Mouse (Mus musculus) heart, adult 2 months (tissue): ENCODE data around the gene Txnrd2.

Experiments
- CTCF ChIP-seq: fragments of 200-600 bp; IDR thresholded peaks from 2 replicates; pipeline ENCODE4 v1.8.1; 2022; ENCODE audit warnings: antibody characterized with exemption, mild to moderate bottlenecking, moderate library complexity
- POLR2A ChIP-seq: fragments of 200-500 bp; IDR thresholded peaks from 2 replicates; pipeline ENCODE4 v1.6.1; 2011; ENCODE audit warnings: mild to moderate bottlenecking, low read depth, low read length, control low read depth; ENCODE audit not compliant: insufficient read depth

DNA sequence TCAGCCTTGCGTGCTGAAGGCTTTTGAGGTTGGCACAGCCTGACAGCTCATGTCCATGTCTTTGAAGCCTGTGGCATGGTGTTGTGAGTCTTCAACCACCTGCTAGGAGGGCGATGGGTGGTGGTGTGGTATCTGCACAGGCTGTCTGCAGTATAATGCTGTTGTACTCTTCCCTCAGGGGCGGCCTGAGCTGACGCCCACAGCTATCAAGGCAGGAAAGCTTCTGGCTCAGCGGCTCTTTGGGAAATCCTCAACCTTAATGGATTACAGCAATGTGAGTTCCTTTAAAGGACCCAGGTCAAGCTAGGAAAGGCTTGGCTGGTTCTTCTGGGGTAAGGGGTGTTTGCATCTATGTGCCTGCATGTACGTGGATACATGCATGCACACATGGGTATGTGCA is 45.8 kb downstream of the Txnrd2 start:
- TF ChIP-seq CTCF (no peak), POLR2A (no peak)
